Mouse (Mus musculus) MEL (cell line): Measurements from ENCODE around the gene Dcdc2c. TPM values are rescaled to one million over a fixed set of nuclear protein-coding genes. Genes with fewer than 3 reads are reported as not detected.

Source experiments
- DNase-seq: peaks from one replicate; pipeline ENCODE4 v3.0.0; 2011; ENCODE audit warnings: low read depth, low spot score
- H3K27ac ChIP-seq: 2 replicates; pipeline ENCODE4 v1.5.1; 2012; ENCODE audit warnings: low read depth, mild to moderate bottlenecking, control low read depth, low read length, moderate library complexity; ENCODE audit not compliant: control insufficient read depth
- H3K27me3 ChIP-seq, 2 experiments: fragments of 150-350 bp in 1 of 2; sonication (generic) in 1 of 2; 2 replicates each; pipeline ENCODE4 v1.6.1; 2012; ENCODE audit warnings: low read length in 2 of 2, mild to moderate bottlenecking in 2 of 2, improper control_type of control experiment in 1 of 2, moderate library complexity in 1 of 2; ENCODE audit not compliant: insufficient read depth in 2 of 2, control insufficient read depth in 1 of 2
- H3K36me3 ChIP-seq, 2 experiments: 2 replicates each; pipeline ENCODE4 v1.6.1; 2012 to 2014; ENCODE audit warnings: low read length in 2 of 2, improper control_type of control experiment in 1 of 2, inconsistent platforms in 1 of 2, mild to moderate bottlenecking in 1 of 2; ENCODE audit not compliant: insufficient read depth in 2 of 2, control insufficient read depth in 1 of 2
- H3K4me1 ChIP-seq, 2 experiments: fragments of 150-350 bp in 1 of 2; sonication (generic) in 1 of 2; 2 replicates each; pipeline ENCODE4 v1.6.1; 2012; ENCODE audit warnings: low read length in 2 of 2, improper control_type of control experiment in 1 of 2, mild to moderate bottlenecking in 1 of 2; ENCODE audit not compliant: insufficient read depth in 2 of 2, control insufficient read depth in 1 of 2
- H3K4me3 ChIP-seq, 2 experiments: fragments of 150-350 bp in 1 of 2; sonication (generic) in 1 of 2; 2 replicates each; pipeline ENCODE4 v1.5.1; 2012; ENCODE audit warnings: low read depth in 2 of 2, low read length in 2 of 2, mild to moderate bottlenecking in 2 of 2, moderate library complexity in 2 of 2, control low read depth in 1 of 2, improper control_type of control experiment in 1 of 2; ENCODE audit not compliant: control insufficient read depth in 1 of 2, insufficient read depth in 1 of 2
- H3K79me2 ChIP-seq: 2 replicates; pipeline ENCODE4 v1.6.1; 2012; ENCODE audit warnings: mild to moderate bottlenecking, low read length, moderate library complexity; ENCODE audit not compliant: control insufficient read depth, poor library complexity, insufficient read depth
- H3K9ac ChIP-seq: 2 replicates; pipeline ENCODE4 v1.6.1; 2012; ENCODE audit warnings: low read depth, mild to moderate bottlenecking, control low read depth, low read length, moderate library complexity; ENCODE audit not compliant: control insufficient read depth, poor library complexity, severe bottlenecking
- H3K9me3 ChIP-seq: fragments of 150-350 bp; sonication (generic); replicated peaks from 2 replicates; pipeline ENCODE4 v1.6.1; 2012; ENCODE audit warnings: mild to moderate bottlenecking, low read length, improper control_type of control experiment, moderate library complexity; ENCODE audit not compliant: insufficient read depth
- BHLHE40 ChIP-seq: IDR thresholded peaks from 2 replicates; pipeline ENCODE4 v1.6.1; 2012; ENCODE audit warnings: low read depth, mild to moderate bottlenecking, inconsistent platforms, low read length, improper control_type of control experiment, borderline replicate concordance
- CHD1 ChIP-seq: IDR thresholded peaks from 2 replicates; pipeline ENCODE4 v1.6.1; 2012; ENCODE audit warnings: low read depth, mild to moderate bottlenecking, inconsistent platforms, low read length, improper control_type of control experiment
- E2F4 ChIP-seq: IDR thresholded peaks from 2 replicates; pipeline ENCODE4 v1.6.1; 2011; ENCODE audit warnings: low read depth, low read length, improper control_type of control experiment, borderline replicate concordance
- ELF1 ChIP-seq: IDR thresholded peaks from 2 replicates; pipeline ENCODE4 v1.6.1; 2014; ENCODE audit warnings: low read depth, mild to moderate bottlenecking, inconsistent platforms, low read length, improper control_type of control experiment, moderate library complexity
- KAT2A ChIP-seq: conservative IDR thresholded peaks from 2 replicates; pipeline ENCODE4 v1.6.1; 2012; ENCODE audit warnings: low read depth, low read length, improper control_type of control experiment, inconsistent platforms
- MAFK ChIP-seq: IDR thresholded peaks from 2 replicates; pipeline ENCODE4 v1.6.1; 2011; ENCODE audit warnings: low read depth, mild to moderate bottlenecking, low read length, improper control_type of control experiment, borderline replicate concordance
- MEF2A ChIP-seq: IDR thresholded peaks from 2 replicates; pipeline ENCODE4 v1.6.1; 2014; ENCODE audit warnings: low read depth, mild to moderate bottlenecking, inconsistent platforms, low read length, improper control_type of control experiment; ENCODE audit not compliant: poor library complexity, insufficient replicate concordance, severe bottlenecking; ENCODE audit errors: extremely low read depth
- MYC ChIP-seq: IDR thresholded peaks from 2 replicates; pipeline ENCODE4 v1.6.1; 2011; ENCODE audit warnings: low read depth, mild to moderate bottlenecking, low read length, improper control_type of control experiment, moderate library complexity
- NELFE ChIP-seq: IDR thresholded peaks from 2 replicates; pipeline ENCODE4 v1.6.1; 2011; ENCODE audit warnings: low read depth, low read length, improper control_type of control experiment
- POLR2A ChIP-seq, 2 experiments: IDR thresholded peaks; 2 replicates each; pipeline ENCODE4 v1.6.1; 2011 to 2012; ENCODE audit warnings: low read length in 2 of 2, mild to moderate bottlenecking in 2 of 2, control low read depth in 1 of 2, improper control_type of control experiment in 1 of 2, low read depth in 1 of 2, moderate library complexity in 1 of 2; ENCODE audit not compliant: control insufficient read depth in 1 of 2, insufficient read depth in 1 of 2, poor library complexity in 1 of 2
- POLR2AphosphoS5 ChIP-seq: IDR thresholded peaks from 2 replicates; pipeline ENCODE4 v1.6.1; 2012; ENCODE audit warnings: low read depth, borderline replicate concordance, mild to moderate bottlenecking, inconsistent platforms, low read length, moderate library complexity, mixed read lengths
- SIN3A ChIP-seq: IDR thresholded peaks from 2 replicates; pipeline ENCODE4 v1.6.1; 2012; ENCODE audit warnings: low read length, improper control_type of control experiment, inconsistent platforms
- SMC3 ChIP-seq: IDR thresholded peaks from 2 replicates; pipeline ENCODE4 v1.6.1; 2011; ENCODE audit warnings: low read depth, low read length, improper control_type of control experiment
- TAL1 ChIP-seq: IDR thresholded peaks from 2 replicates; pipeline ENCODE4 v1.6.1; 2012; ENCODE audit warnings: mild to moderate bottlenecking, inconsistent platforms, low read length, moderate library complexity, mixed read lengths
- USF1 ChIP-seq: IDR thresholded peaks from 2 replicates; pipeline ENCODE4 v1.6.1; 2014; ENCODE audit warnings: low read depth, mild to moderate bottlenecking, inconsistent platforms, low read length, improper control_type of control experiment, moderate library complexity
- ZNF384 ChIP-seq: IDR thresholded peaks from 2 replicates; pipeline ENCODE4 v1.6.1; 2012; ENCODE audit warnings: low read depth, mild to moderate bottlenecking, inconsistent platforms, low read length, improper control_type of control experiment
- polyA plus RNA-seq, 2 experiments: library from polyadenylated mRNA; stranded (reverse) in 1 of 2; unstranded in 1 of 2; fragments of >175 nt in 1 of 2; fragments of >200 nt in 1 of 2; gene quantifications; 2 replicates each; pipeline versions ENCODE4 v1.2.1 to v1.2.4; 2012; ENCODE audit warnings: low replicate concordance in 2 of 2, low read depth in 1 of 2; ENCODE audit not compliant: insufficient read length in 2 of 2, insufficient read depth in 1 of 2, missing spikeins in 1 of 2
- total RNA-seq: library from RNA; depleted of rRNA; stranded (reverse); fragments of 300-350 nt; gene quantifications from 2 replicates; pipeline ENCODE4 v1.2.3, GENCODE M21; 2012

Dcdc2c gene
- total and polyA plus RNA-seq, 3 experiments = 0.06 TPM; not detected in 2

DNA sequence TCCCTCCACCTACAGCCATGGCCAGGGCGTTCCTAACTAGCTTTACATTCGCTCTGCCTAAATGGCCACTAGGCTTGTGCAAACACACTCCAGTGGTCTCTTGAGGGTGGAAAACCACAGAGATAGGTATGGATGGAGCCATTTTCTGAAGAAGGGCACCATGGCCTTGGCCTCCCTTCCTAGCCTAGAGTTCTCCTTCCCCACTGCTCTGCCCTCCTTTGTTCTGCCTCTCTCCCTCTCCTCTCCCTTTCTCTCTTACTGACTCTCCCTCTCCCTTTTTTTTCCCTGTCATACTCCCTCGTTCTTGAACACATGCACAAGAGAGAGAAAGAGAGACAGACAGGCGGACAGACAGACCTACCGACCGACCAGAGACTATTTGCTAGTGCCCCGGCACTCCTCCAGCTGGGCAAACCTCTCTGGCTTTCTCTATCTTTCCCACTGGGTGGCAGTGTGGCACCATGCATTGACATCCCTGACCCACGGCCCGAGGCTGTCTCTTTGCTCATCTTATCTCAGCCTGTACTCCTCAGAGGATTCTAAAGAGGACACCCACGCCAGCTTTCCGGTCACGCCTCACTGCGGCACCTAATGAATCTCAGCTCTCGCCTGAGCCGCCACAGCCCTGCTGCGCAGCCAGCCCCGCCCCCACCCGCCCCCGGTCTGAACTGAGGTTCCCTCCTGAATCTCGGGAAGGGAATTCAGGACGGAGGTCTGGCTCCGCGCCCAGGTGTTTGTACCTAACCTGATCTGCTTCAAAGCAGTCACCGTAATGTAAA lies 37.1 kb upstream of the Dcdc2c start (continued):
- TF ChIP-seq POLR2AphosphoS5 = no peak
- no peak for TF ChIP-seq MAFK
- TF ChIP-seq KAT2A = no peak
- no peak for TF ChIP-seq ELF1
- TF ChIP-seq TAL1 = no peak
- no peak for TF ChIP-seq E2F4
- TF ChIP-seq POLR2A (IDR thresholded peaks at IDR 0.05; ENCODE audit: control insufficient read depth in 1 of 2, insufficient read depth in 1 of 2, low read depth in 1 of 2, low read length in 2 of 2, poor library complexity in 1 of 2) = no peak
- TF ChIP-seq USF1 = no peak
- no peak for TF ChIP-seq CHD1
- TF ChIP-seq MEF2A = no peak
- peak; percentile 69; the same call in 1 of the 2 replicates for TF ChIP-seq BHLHE40
- TF ChIP-seq MYC = no peak
- no peak for TF ChIP-seq ZNF384

DNA sequence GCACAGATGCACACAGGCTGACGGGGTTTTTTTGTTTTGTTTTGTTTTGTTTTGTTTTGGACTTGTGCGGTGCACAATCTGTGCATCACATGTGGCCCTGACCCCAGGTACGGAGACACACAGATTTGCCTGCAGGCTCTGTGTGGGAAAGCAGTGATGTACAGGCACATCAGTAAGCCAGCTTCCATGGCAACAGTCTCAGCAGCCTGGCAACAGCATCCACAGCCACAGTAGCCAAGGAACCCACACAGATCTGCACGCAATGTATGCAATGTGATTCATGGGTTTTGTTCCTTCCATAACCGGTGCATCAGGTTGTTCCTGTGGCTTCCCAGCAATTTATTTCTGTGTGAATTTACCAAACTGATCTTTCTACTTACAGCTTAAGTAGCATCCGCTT lies 35.8 kb upstream of the Dcdc2c start:
- Histone ChIP-seq H3K36me3 (0 out of 4 replicates have a peak, but pooled peaks cover 0 to 3% of the 10 kb centered on the region in 2 experiments), H3K9me3 (no peaks in the 10 kb centered on the region), H3K4me1 (peaks cover 0 to 8% of the 10 kb centered on the region in 2 experiments; a peak in 1 of 4 replicates), H3K27ac (no peak overlapping the region), H3K9ac (no peak overlapping the region), H3K27me3 (no peaks in the 10 kb centered on the region), H3K79me2 (no peaks in the 10 kb centered on the region), H3K4me3 (no peak overlapping the region)
- no peak for TF ChIP-seq BHLHE40
- TF ChIP-seq MEF2A = no peak
- DNase-seq = no peak

DNA sequence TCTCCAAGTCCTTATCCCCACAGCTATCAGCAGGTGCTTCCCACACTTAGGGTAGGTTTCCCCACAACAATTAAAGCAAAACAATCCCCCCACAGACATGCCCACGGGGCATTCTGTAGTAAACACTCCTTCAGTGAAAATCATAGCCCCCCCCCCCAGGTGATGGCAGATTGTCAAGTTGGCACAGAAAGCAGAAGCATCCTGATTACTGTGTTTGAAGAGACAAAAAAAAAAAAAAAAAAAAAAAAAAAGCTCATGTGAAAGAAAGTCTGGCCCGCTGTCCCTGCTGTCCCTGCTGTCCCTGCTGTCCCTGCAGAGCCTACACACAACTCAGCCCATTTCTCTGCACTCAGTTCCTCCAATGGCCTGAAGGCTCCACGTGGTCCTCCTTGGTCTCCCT lies 31.8 kb upstream of the Dcdc2c start:
- H3K27me3 ChIP-seq = no peaks in the 10 kb centered on the region
- peaks cover 3 to 6% of the 10 kb centered on the region in 2 experiments; a peak in 3 of 4 replicates for H3K4me1 ChIP-seq
- no peaks in the 10 kb centered on the region for H3K36me3 ChIP-seq
- H3K9me3 ChIP-seq = no peaks in the 10 kb centered on the region
- no peak for DNase-seq
- no peak overlapping the region for H3K27ac ChIP-seq
- TF ChIP-seq SIN3A (no peak), MYC (no peak), ZNF384 (peak; percentile 78), POLR2A (IDR thresholded peaks at IDR 0.05; ENCODE audit: control insufficient read depth in 1 of 2, insufficient read depth in 1 of 2, low read depth in 1 of 2, low read length in 2 of 2, poor library complexity in 1 of 2) (no peak), NELFE (no peak), SMC3 (no peak)
- H3K79me2 ChIP-seq = no peaks in the 10 kb centered on the region
- H3K4me3 ChIP-seq = no peak overlapping the region
- no peak overlapping the region for H3K9ac ChIP-seq
